Mouse (Mus musculus) layer of hippocampus, postnatal 10 days (tissue): ENCODE data around the gene Rpusd3. TPM values are rescaled to one million over a fixed set of nuclear protein-coding genes. Genes with fewer than 3 reads are reported as not detected.

ENCODE experiments used
- DNase-seq, 2 experiments: peaks; one replicate each; pipeline ENCODE4 v3.0.0; 2021; ENCODE audit warnings: low spot score in 2 of 2
- long read RNA-seq: library from polyadenylated mRNA; stranded (forward); transcript quantifications from one replicate; pipeline ENCODE4 v2.0.0, GENCODE M21; 2023
- total RNA-seq, 2 experiments: library from RNA; stranded (reverse); gene quantifications; 2 replicates each; pipeline ENCODE4 v1.2.3; 2021

Rpusd3 gene
- 10 to 100 TPM; 21.3 to 26.9 TPM for total RNA-seq
- long read RNA-seq, transcript Rpusd3-202 (9 exons, 1,269 nt): major isoform, 10 of 19 reads
- long read RNA-seq, partial matches to known transcripts: 4 of 19 reads
- long read RNA-seq, other reads (novel, unspliced or antisense): 4 of 19 reads

- DNase-seq: peak; percentile 100
These were observed at the start of gene Rpusd3 for GRCm38 (mm10) chr6:113419199-113419587. Gene Rpusd3 (minus strand): TSS chr6:113419340.

- DNase-seq: no peak
These were observed 49.4 kb upstream of the Rpusd3 start for GRCm38 (mm10) chr6:113468512-113468911.

- DNase-seq: no peak
These were observed 46.5 kb upstream of the Rpusd3 start for GRCm38 (mm10) chr6:113465602-113466001.

- DNase-seq: no peak
These were observed 44.9 kb upstream of the Rpusd3 start for GRCm38 (mm10) chr6:113464040-113464439.

- no peak for DNase-seq
These were observed 39.5 kb upstream of the Rpusd3 start for GRCm38 (mm10) chr6:113458635-113459034.

- no peak for DNase-seq
These were observed 38.9 kb upstream of the Rpusd3 start, which contains the start of gene Il17re for GRCm38 (mm10) chr6:113457952-113458534. Gene Il17re (plus strand): TSS chr6:113458484.

- DNase-seq: no peak
These were observed 35.9 kb upstream of the Rpusd3 start for GRCm38 (mm10) chr6:113455007-113455406.

GRCm38 (mm10) chr6:113451839-113452238, 32.7 kb upstream of the Rpusd3 start:
- DNase-seq: no peak

- no peak for DNase-seq
These were observed 28.5 kb upstream of the Rpusd3 start for GRCm38 (mm10) chr6:113447639-113448038.

- no peak for DNase-seq
These were observed 25.2 kb upstream of the Rpusd3 start for GRCm38 (mm10) chr6:113444207-113444965.

- DNase-seq: no peak
These were observed 24.0 kb upstream of the Rpusd3 start for GRCm38 (mm10) chr6:113443091-113443490.

GRCm38 (mm10) chr6:113442442-113443090, 23.4 kb upstream of the Rpusd3 start, which contains the start of gene Jagn1:
Gene Jagn1 (plus strand): TSS chr6:113442569.
- peak; percentile 88 to 92 for DNase-seq

GRCm38 (mm10) chr6:113442087-113442441, 22.9 kb upstream of the Rpusd3 start:
- no peak for DNase-seq

GRCm38 (mm10) chr6:113441147-113441680, 22.1 kb upstream of the Rpusd3 start:
- DNase-seq: peak; percentile 76 to 77

GRCm38 (mm10) chr6:113440686-113441085, 21.5 kb upstream of the Rpusd3 start:
- no peak for DNase-seq

GRCm38 (mm10) chr6:113438721-113439430, 19.7 kb upstream of the Rpusd3 start:
- no peak for DNase-seq

- no peak for DNase-seq
These were observed 18.0 kb upstream of the Rpusd3 start for GRCm38 (mm10) chr6:113437135-113437534.

- no peak for DNase-seq
These were observed 16.6 kb upstream of the Rpusd3 start, which contains the start of gene Cidec for GRCm38 (mm10) chr6:113435664-113436205. Gene Cidec (minus strand): TSS chr6:113435760.

GRCm38 (mm10) chr6:113434691-113435090, 15.6 kb upstream of the Rpusd3 start:
- DNase-seq: no peak

GRCm38 (mm10) chr6:113433661-113434060, 14.5 kb upstream of the Rpusd3 start:
- DNase-seq: no peak

- no peak for DNase-seq
These were observed 12.7 kb upstream of the Rpusd3 start for GRCm38 (mm10) chr6:113431801-113432200.
